Mouse (Mus musculus): ENCODE results near the gene Herc2.

The Herc2 gene

DNA sequence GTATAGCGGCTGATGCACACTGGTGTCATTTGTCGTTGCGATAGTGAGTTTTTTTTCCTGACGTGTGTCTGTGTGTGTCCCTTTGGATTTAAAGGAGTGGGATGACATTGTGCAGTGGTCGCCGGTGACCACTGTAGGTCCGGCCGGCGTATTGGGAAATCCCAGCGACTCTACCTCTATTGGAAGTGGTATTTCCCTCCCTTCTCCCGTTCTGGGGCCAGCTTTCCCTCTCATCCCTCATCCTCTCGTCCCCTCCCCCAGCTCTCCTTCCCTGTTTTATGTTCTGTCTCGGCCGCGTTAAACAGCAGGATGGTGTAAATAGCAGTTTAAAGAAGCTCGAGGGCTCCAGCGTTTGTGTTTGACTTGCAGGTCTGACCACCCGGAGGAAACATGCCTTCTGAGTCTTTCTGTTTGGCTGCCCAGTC is 503 bp downstream of the Herc2 start:
- TF ChIP-seq GATA4 (IDR thresholded peaks at IDR 0.05; ENCODE audit: insufficient replicate concordance, low read length): no peak

DNA sequence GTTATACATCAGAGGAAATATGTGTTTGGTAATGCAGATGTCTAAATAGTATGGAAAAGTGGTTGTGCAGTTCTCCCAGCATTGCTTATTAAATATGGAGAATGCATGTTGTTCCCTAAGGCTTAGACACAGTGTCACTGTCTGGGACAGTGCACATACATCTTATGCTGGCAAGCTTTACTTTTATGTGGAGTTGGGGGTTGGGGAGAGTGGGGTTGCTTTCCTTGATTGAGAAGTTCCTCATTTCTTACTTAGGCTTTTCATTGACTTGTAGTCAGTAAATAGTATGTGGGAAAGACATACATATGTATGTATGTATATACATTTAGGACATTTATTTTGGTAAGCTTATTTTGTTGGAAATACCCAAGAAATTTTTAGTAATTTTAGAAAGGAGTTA is 3.0 kb downstream of the Herc2 start:
- TF ChIP-seq GATA4 (IDR thresholded peaks at IDR 0.05; ENCODE audit: insufficient replicate concordance, low read length): no peak

DNA sequence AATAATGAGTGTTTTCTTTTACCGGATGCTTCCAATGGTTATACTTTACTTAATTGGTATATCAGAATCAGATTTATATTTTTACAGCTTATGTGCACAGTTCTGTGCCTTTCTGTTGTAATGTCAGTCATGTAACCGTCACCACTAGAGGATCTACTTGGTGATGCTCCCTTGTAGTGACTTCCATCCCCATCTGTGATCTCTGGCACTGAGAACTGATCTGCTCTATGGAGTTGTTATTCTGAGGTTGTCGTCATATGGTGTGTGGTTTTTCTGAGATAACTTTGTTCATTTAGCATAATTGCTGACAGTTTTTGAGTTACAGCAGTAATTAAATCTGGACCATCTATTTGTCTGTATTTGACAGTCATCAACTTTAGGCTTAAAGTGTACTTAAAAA is 5.3 kb downstream of the Herc2 start:
- TF ChIP-seq GATA4 (IDR thresholded peaks at IDR 0.05; ENCODE audit: insufficient replicate concordance, low read length): no peak

DNA sequence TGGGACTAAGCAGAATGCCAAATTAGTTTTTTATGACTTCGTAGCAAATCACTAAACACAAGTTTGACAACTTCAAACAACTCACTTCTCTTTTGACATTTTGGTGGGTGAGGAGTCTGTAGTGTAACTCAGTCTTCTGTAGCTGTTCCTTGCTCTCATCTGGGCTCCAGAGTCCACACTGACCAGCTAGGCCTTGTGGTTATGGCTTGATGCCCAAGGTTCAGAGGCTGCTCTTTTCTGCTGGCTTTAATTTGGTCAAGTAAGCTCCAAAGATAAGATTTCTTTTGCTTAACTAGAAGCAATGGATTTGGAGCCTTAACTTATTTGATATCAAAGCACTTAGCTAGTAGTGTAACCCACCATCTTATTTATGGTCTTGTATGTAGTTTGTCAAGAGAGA is 14.9 kb downstream of the Herc2 start:
- no peak for TF ChIP-seq GATA4 (IDR thresholded peaks at IDR 0.05; ENCODE audit: insufficient replicate concordance, low read length)

DNA sequence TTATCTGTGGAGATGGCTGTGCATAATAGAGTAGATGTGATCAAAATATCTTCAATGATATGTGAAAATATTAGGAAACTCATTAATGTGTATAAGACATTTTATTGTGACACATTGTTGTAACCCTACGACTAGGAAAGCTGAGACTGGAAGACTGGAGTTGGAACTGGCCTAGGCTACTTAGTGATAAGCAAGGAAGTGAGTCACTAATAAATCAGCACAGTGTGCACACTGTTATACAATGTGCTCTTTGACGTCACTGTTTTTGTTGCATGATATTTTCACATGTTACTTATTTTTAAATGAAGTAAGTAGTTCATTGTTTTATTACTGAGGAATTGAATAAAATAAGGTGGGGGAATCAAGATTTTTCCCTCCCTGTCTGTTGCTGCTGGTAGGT is 16.1 kb downstream of the Herc2 start:
- no peak for TF ChIP-seq GATA4 (IDR thresholded peaks at IDR 0.05; ENCODE audit: insufficient replicate concordance, low read length)

DNA sequence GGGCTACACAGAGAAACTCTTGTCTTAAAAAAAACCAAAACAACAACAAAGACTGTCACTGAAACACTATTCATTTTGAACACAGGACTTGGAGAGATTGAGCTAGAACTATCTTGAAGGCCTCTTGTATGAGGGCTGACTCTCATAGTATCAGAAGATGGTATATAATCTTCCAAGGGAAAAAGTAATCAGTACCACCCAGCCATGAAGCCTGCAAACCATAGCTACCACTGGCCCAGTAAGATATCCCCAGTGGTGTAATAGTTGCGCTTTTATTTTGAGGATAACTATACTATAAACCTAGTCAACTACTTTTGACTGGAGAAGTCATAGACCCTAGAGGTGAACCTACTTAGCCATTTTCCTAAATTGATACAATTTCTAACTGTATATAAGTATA is 16.6 kb downstream of the Herc2 start:
- no peak for TF ChIP-seq GATA4 (IDR thresholded peaks at IDR 0.05; ENCODE audit: insufficient replicate concordance, low read length)

DNA sequence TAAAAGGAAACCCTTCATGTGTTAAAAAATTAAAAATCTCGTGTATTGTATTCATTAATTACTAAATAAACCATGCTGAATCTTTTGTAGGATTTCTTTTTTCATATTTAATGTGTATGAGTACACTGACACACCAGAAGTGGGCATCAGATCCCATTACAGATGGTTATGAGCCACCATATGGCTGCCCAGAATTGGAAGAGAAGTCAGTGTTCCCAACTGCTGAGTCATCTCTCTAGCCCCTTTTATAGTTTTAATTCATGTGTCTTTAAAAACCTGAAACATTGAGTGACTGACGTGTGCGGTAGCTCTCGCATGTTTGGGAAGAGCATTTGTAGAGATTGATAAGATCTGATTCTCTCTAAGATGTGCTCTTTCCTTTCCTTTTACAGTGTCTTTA is 21.7 kb downstream of the Herc2 start:
- TF ChIP-seq GATA4 (IDR thresholded peaks at IDR 0.05; ENCODE audit: insufficient replicate concordance, low read length): no peak

DNA sequence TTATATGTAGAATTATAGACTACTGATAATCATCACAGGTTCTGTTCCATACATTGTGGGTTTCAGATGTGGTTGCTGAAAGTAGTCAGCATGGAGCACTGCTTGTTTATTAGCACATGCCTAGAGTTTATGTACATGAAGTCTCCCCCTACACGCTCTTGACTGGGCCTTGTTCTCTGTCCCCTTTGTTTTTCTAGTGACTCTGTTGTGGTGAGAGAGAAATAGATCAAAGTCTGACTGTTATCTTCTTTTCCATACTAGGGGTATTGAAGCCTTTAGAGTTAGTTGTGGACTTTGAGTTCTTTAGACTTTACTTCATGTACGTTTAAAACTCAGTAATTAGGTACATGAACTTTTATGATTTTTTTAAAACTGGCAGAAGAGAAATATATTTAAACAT is 33.0 kb downstream of the Herc2 start:
- TF ChIP-seq GATA4 (IDR thresholded peaks at IDR 0.05; ENCODE audit: insufficient replicate concordance, low read length): no peak

DNA sequence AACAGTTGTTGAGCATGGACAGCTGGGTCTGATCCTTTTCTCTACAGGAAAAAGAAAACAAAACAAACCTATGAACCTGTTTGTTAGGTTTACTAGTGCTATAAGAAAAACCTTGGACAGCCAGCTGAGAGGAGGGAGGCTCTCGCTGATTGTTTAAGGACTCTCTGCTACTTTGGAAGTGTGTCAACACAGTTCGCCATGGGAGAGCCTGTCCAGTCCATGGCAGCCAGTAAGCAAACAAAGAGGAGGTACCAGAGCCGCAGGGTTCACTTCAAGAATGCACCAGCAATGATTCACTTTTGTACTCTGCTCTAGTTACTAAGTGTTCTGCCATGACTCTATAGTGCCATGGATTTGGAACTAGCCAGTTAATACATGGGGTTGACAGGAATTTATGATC is 39.1 kb downstream of the Herc2 start:
- no peak for TF ChIP-seq GATA4 (IDR thresholded peaks at IDR 0.05; ENCODE audit: insufficient replicate concordance, low read length)

DNA sequence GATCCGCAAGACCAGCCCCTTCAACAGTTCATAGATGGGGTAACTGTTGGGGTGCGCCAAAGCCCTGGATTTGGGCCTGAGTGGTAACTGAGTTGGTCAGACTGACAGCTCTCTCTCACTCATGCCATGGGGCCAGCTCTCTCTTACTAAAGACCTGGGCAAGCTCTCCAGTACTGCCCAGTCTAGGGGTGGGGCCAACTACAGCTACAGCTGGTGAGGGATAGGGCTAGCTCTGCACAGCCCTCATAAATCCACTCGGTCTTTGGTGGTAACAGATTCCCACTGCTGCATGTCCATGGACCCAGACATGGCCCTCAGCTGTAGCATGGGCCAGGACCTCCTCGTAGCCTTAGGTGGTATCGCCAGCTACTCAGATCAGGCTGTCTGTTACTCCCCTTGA is 41.4 kb downstream of the Herc2 start:
- no peak for TF ChIP-seq GATA4 (IDR thresholded peaks at IDR 0.05; ENCODE audit: insufficient replicate concordance, low read length)

DNA sequence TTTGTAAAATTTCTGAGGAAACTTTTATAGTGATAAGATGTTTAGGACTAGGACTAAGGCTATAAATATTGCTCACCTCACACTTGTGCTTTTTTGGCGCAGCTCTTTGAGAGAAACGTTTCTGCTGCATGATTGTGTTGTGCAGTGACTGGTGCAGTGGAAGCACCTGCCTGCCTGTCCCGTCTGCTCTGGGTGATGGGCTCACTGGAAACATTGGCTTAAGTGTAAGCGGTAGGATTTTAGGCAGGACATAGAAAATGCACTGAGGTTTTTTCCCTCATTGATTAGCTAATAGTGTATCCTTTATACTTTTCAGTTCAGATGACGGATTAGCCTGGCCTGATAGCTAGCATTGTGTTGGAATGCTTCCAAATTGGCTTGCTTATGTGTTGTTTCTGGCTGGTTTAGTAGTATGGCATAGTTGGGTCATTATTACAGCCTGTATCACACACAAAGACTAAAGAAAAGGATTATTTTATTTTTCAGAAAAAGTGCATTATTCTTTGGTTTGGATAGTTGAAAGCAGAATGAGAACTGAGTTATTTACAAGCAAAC is 52.4 kb downstream of the Herc2 start:
- TF ChIP-seq GATA4 (IDR thresholded peaks at IDR 0.05; ENCODE audit: insufficient replicate concordance, low read length): no peak

DNA sequence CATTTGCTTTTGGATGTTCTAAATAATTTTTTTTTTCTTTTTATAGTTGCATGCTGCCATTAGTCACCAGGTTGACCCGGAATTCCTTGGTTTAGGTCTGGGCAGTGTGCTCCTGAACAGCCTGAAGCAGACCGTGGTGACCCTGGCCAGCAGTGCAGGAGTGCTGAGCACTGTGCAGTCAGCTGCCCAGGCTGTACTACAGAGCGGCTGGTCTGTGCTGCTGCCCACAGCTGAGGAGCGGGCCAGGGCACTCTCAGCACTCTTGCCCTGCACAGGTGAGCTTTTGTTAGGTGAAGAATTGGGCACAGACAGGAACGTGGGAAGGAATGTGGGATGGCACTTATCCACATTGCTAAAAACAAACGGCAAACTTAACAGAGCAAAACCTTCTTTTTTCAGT is 63.0 kb downstream of the Herc2 start:
- TF ChIP-seq GATA4 (IDR thresholded peaks at IDR 0.05; ENCODE audit: insufficient replicate concordance, low read length): no peak

DNA sequence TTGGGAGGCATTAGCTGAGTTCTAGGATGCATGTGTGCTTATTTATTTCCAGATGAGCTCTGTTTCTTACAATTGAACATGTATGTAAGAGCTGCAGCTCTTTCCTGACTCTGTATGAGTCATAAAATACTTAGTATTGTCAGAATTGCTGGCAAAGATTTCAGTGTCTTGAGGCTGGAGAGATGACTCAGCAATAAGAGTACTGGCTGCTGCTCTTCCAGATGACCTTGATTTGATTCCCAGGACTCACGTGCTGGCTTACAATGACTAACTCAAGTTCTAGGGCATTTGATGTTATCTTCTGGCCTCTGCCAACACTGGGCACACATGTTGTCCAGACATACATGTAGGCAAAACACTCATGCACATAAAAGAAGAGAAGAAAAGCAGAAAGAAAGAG is 64.2 kb downstream of the Herc2 start:
- TF ChIP-seq GATA4 (IDR thresholded peaks at IDR 0.05; ENCODE audit: insufficient replicate concordance, low read length): no peak

DNA sequence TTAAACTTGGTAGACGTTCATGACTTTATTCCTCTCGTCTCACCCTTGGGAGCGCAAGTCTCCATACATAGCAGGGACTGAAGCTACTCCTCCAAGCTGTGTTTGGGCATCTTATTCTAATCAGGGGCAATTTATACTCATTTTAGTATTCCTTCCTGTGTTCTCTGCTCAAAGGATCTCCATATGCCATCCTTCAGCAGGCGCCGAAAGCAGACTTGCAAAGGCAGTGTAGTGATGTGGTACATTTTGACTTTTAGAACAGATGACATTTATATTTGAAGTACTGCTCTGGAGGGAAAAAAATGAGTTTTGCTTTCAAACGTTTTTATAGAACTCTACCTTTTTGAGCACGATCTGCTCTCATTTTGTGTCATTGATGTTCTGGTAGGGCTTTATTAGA is 71.0 kb downstream of the Herc2 start:
- TF ChIP-seq GATA4 (IDR thresholded peaks at IDR 0.05; ENCODE audit: insufficient replicate concordance, low read length): no peak

DNA sequence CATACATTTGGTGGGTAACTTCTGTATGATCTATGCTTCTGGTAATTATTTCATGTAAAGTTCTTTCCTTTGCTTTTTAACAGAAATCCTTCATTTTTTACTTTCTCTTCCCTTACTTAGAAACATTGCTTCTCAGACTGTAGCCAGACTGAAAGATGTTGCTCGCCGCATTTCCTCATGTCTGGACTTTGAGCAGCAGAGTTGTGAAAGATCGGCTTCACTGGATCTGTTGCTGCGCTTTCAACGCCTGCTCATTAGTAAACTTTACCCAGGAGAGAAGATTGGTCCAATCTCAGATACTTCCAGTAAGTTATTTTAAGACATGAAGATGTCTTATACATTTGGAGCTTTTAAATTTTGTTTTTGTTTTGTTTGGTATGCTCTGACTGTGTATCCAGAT is 71.4 kb downstream of the Herc2 start:
- no peak for TF ChIP-seq GATA4 (IDR thresholded peaks at IDR 0.05; ENCODE audit: insufficient replicate concordance, low read length)

DNA sequence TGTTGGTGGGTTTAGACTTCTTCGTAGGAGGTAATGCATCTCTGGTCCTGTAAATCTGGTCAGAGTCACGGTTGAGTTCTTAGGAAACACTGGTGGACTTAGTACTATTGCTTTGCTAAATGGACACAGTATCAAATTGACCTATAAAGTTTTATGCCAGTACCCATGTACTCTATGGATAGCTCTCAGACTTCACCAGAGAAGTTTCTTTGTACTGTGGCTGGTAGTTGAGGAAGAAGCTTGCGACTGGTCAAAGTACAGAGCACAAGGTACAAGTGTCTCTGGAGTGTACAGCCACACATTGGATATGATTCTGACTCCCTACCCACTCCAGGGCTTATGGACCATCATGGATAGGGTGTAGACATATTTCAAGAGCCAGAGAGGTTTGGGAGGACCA is 78.1 kb downstream of the Herc2 start:
- no peak for TF ChIP-seq GATA4 (IDR thresholded peaks at IDR 0.05; ENCODE audit: insufficient replicate concordance, low read length)

DNA sequence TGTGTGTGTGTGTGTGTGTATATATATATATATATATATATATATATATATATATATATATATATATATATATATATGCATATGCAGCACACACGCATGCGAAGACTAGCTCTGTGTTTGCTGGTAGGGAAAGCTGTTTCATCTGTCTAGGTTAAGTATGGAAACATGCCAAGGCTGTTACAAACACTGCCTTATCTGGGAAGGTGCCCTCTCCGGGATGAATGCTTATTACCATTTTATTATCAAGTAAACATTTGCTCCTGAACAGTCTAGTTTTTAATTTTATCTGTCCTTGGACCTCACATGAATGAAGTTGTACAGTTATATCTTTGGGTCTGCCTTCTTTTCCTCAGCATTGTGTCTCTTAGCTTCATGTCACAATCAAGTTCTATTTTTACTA is 79.6 kb downstream of the Herc2 start:
- TF ChIP-seq GATA4 (IDR thresholded peaks at IDR 0.05; ENCODE audit: insufficient replicate concordance, low read length): no peak

DNA sequence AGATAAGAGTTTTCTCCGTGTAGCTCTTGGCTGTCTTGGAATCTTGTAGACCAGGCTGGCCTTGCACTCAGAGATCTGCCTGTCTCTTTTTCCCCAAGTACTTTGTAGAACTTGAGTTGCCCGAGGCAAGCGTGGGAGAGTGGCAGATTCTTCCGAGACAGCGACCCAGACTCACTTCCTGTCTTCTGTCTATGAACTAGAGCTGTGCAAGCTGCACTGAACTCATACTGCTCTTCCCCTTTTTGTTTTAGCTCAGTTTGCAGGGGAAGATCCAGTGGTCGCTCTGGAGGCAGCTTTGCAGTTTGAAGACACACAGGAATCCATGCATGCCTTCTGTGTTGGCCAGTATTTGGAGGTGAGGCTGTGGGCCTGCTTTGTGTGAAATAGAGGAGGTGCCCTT is 81.6 kb downstream of the Herc2 start:
- no peak for TF ChIP-seq GATA4 (IDR thresholded peaks at IDR 0.05; ENCODE audit: insufficient replicate concordance, low read length)
